Mouse (Mus musculus) G1E-ER4 (cell line): ENCODE measurements around the gene Babam2. TPM values are rescaled to one million over a fixed set of nuclear protein-coding genes. Genes with fewer than 3 reads are reported as not detected.

Experiments used
- GATA1 ChIP-seq: IDR thresholded peaks from one replicate; pipeline ENCODE4 v1.8.0; 2012; ENCODE audit warnings: low read length, inconsistent platforms
- polyA plus RNA-seq: library from polyadenylated mRNA; stranded (reverse); fragments of >175 nt; gene quantifications from 2 replicates; pipeline ENCODE4 v1.2.3, GENCODE M21; 2012

Babam2 gene
- polyA plus RNA-seq, 1 experiment: 43.6 TPM

- TF ChIP-seq GATA1: no peak
Observed at GRCm38 (mm10) chr5:32134051-32134732, 436.7 kb downstream of the Babam2 start.

Other genes starting within 250 kb of the Babam2 start
- gene Zfp512, start 245.3 kb upstream of the Babam2 start, polyA plus RNA-seq: 15.1 and 15.3 TPM in 2 replicates
- gene 4930548H24Rik, start 211.9 kb upstream of the Babam2 start, polyA plus RNA-seq: not detected in 2 replicates
- 31.2 and 46.7 TPM in 2 replicates for gene Gpn1, start 202.9 kb upstream of the Babam2 start, polyA plus RNA-seq
- 19.6 and 20.0 TPM in 2 replicates for gene Slc4a1ap, start 170.7 kb upstream of the Babam2 start, polyA plus RNA-seq
- gene Supt7l, start 169.9 kb upstream of the Babam2 start, polyA plus RNA-seq: 4.6 and 14.5 TPM in 2 replicates
- gene Mrpl33, start 100.7 kb upstream of the Babam2 start, polyA plus RNA-seq: 3.8 and 4.0 TPM in 2 replicates
- 6.3 and 7.9 TPM in 2 replicates for gene Rbks, start 57 bp upstream of the Babam2 start, polyA plus RNA-seq